Mouse (Mus musculus): ENCODE results near the gene Pram1.
A peak's percentile ranks its signal among the peaks of the same experiment; 100 is the strongest.
"Not testable (repeated sequence)": the region's sequence is repeated elsewhere in the genome, so short reads cannot be mapped to it uniquely, and the experiment has no call there.

Gene Pram1

DNA sequence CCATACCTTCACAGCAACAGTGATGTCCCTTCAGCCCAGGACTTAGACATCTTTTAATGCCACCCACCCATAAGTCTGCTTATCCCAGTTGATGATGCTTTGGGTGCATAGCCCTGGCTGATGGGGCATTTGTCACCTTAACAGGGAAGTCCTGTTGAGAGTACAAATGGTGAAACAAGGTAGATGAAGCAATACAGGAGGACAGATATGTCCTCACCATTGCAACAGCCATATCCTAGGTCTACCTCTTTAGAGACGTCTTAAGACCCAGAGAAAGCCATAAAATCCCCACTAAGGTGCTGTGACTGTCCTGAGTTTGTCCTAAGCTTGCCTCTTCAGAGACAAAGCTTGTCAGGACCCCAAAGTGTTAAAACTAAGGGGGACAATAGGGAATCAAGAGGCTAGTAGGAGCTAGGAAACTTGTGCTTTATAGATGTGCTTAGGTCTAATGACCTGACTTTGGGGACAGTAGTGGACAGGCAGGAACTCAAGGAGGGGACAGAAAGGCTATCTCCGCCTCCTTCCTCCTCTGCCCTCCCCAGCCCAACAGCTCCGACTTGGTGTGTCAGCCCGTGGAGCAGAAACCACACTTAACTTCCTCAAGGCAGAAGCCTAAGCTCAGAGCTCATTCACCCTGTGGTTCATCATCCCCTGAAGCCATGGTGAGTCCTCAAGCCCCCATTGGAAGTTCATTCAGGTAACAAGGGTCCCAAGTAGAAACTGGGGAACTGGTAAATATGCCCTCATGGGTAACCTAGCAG lies at the start of gene Pram1:
Gene Pram1, plus strand, starts transcription at position 541 of the 761 bp plus-strand sequence.
- DNase-seq (ENCODE audit: low spot score): no peak

- DNase-seq (ENCODE audit: low spot score): no peak
These were observed 40.6 kb upstream of the Pram1 start for GRCm38 (mm10) chr17:33597271-33597670.

GRCm38 (mm10) chr17:33598506-33598905 lies 39.4 kb upstream of the Pram1 start:
- DNase-seq (ENCODE audit: low spot score): no peak

DNA sequence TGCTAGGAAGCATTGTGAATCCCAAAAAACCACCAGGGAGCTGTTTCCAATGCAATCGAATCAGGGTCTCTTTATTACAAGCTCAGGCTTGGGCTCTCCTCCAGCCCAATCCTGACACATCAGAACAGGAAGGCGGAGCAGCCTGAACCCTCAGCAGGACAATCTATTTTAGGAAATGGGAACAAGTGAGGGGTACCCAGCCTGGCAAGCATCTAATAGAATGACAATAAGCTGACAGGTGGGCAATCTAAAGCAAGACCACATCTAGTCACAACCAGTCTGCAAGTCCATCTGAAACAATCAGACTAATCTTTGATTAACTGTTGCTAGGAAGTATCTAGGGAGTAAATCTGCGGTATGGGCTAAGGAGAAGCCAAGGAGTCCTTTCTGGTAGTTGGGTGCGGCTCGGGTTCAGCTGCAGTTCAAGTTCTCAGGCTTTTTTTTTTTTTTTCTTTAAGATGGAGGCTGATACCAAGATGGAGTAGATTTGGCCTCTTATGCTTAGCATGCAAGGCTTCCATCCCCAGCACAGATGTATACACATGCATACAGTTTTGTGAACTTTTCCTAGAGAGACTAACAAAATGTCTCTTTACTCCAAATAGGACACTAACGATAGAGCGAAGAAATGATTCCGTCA lies 37.9 kb upstream of the Pram1 start:
- no peak for DNase-seq (ENCODE audit: low spot score)

DNA sequence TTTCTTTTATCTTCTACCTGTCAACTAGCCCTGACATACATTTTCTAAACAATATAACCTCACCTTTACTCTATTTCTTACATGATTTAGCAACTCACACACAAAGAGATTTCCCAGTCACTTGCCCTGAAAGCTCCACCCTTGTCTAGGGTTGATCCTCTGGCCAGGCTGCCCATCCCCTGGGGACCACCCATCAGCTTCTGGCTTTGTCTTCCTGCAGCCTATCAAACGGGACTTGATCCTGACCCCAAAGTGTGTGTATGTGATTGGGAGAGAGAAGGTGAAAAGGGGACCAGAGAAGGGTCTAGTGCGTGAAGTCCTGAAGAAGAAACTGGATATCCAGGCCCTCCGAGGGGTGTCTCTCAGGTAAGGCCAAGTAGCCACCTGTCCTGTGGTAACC lies 37.0 kb upstream of the Pram1 start:
- no peak for DNase-seq (ENCODE audit: low spot score)

DNA sequence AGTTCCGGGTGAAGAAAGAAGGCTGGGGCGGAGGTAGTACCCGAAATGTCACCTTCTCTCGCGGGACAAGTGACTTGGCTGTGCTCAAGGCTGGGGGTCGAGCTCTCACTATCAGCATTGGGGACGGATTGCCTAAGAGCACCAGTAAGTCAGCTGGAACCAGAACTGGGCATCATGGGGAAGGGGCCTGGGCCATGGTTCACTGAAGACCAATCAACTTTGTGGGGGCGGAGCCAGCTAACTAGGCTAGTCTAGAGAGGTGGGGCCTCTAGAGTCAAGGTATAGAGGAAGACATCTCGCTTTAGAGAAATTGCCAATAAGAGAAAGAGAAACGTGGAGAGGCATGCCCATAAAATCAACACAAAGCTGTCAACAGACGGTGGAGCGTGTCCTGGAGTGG lies 35.9 kb upstream of the Pram1 start:
- no peak for DNase-seq (ENCODE audit: low spot score)

DNA sequence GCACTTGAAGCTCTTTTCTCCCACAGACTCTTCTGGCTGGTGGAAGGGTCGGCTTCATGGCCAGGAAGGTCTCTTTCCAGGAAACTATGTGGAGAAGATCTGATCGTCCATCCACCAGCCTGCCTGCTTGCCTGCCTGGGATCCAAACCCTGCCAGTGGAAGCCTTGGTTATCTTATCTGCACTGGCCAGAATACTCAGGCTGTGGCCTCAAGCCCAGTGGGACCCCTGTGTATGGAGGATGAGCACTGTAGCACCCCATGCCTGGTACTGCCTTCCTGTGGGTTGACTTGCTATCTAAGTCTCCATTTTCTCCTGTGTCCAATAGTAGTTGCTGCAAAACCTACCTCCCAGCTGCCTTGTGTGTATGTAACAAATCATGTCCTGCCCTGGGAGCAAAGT lies 30.6 kb upstream of the Pram1 start:
- no peak for DNase-seq (ENCODE audit: low spot score)

DNA sequence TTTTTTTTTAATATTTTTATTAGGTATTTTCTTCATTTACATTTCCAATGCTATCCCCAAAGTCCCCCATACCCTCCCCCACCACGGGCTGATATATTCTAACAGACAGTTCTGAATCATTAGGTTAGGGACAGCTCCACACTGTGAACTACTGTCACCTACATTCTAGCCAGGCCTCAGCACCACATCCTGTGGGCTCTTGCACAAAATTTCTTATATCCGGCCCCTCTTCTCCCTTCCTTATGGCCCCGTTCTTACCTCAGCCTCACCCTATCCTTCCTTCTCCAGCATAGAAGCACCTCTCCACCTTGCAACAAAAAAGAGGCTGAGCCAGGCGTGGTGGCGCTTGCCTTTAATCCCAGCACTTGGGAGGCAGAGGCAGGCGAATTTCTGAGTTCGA lies 27.3 kb upstream of the Pram1 start:
- no peak for DNase-seq (ENCODE audit: low spot score)

DNA sequence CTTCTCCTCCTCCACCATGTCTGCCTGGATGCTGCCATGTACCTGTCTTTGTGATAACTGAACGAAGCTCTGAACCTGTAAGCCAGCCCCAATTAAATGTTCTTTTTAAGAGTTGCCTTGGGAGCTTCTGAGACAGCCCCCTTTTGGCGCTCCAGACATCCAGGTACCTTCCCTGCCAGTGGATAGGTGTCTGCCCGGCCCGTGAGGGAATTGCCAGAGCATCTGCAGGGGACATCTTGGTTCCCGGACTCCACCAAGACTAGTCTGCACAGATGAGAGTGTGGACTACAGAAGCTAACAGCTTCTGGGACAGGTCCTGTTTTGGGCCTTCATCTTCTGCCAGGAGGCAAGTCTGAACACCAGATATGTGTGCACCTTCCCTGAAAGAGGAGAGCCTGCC lies 24.1 kb upstream of the Pram1 start:
- not testable (repeated sequence) for DNase-seq (ENCODE audit: low spot score)

DNA sequence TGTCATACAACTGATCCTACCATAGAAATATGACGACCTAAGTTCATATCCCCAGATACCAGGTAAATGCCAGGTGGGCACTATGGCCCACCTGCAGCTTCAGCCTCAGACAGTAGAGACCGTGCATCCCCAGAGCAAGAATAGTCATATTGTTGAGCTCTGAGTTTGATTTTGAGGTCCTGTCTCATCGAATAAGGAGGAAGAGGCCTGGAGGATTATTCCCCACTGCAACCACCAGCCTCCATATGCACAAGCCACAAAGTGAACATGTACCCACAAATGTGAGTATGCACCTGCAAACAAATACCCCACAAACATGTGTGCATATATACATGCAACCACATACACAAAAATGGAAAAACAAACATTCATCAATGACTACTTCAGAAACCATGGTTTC lies 10.6 kb upstream of the Pram1 start:
- no peak for DNase-seq (ENCODE audit: low spot score)

DNA sequence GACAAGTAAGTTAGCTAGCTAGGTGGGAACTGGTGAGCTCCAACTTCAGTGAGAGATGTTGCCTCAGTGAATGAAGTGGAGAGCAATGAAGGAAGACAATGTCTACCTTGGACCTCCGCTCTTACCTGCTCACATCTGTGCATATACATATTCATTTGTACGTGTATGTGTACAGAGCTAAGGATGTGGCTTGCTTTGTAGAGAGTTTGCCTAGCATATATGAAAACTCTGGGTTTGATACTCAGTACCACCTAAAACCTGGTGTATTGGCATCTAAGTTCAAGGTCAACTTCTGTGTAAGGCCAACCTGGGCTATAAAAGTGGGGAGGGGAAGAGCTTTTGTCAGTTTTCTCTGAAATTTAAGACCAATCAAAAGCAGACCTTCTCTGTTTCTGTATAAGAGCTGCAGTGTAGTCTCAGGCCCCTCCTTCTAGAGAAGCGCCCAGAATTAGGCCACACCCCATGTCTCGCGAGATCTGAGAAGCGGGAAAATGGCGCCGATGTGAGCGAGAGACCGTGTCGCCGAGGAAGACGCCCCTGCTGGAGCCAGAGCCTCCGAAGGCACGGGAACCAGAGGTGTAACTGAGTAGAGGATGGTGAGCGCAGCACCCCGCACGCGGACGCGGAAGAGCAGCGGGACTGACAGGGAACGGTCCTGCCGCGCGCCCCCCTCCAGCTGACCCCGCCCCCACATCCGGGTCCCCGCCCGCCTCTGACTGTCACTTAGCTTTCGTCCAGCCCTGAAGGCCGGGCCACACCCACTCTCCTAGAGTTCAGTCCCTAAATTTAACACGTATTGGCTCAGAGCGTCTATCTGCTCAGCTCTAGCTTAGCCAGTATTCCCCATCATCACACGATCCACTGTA lies 9.0 kb upstream of the Pram1 start, which contains the start of gene Zfp414:
Gene Zfp414, plus strand, starts transcription at position 470 of the 866 bp plus-strand sequence.
- DNase-seq (ENCODE audit: low spot score): peak; percentile 92

GRCm38 (mm10) chr17:33629487-33630125 lies 8.2 kb upstream of the Pram1 start:
- no peak for DNase-seq (ENCODE audit: low spot score)

- DNase-seq (ENCODE audit: low spot score): no peak
These were observed 7.5 kb upstream of the Pram1 start for GRCm38 (mm10) chr17:33630171-33630895.

GRCm38 (mm10) chr17:33631236-33631635 lies 6.6 kb upstream of the Pram1 start:
- no peak for DNase-seq (ENCODE audit: low spot score)

DNA sequence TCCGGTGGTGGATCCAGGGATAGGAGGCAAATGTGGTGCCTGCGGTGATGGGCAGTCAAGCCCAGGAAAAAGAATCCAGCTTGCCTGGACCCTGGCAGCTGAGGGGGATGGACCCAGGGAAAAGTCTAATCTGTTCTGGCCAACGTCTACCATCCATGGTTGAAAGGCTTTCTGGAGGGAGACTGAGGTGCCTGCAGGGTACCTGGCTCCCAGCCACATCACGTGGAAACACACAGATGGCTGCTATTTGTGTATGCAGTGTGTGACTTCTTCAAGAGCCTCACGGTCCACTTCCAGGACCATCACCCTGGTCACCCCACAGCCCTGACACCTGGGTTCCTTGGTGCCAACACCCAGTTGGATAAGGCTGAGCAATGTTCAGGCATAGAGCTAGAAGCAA lies 6.1 kb upstream of the Pram1 start:
- DNase-seq (ENCODE audit: low spot score): no peak

DNA sequence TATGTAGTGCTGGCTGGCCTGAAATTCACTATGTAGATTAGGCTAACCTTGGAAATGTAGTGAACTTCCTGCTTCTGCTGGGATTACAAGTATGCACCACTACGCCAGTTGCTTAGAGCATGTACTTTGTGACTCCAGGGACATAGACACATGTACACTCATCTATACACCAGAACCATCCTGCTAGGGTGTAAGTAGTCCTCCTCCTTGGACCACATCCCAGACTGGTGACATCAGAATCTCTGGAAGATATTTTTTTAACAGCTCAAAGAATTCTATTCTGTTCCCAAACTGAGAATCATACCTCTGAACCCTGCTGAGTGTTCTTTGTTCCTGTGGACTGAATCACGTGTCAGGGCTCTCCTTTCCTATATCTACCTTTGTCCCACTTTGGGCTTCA lies 818 bp upstream of the Pram1 start:
- DNase-seq (ENCODE audit: low spot score): no peak

GRCm38 (mm10) chr17:33639743-33640142 lies 1.9 kb downstream of the Pram1 start:
- DNase-seq (ENCODE audit: low spot score): no peak

- no peak for DNase-seq (ENCODE audit: low spot score)
These were observed 6.2 kb downstream of the Pram1 start for GRCm38 (mm10) chr17:33644068-33644467.

DNA sequence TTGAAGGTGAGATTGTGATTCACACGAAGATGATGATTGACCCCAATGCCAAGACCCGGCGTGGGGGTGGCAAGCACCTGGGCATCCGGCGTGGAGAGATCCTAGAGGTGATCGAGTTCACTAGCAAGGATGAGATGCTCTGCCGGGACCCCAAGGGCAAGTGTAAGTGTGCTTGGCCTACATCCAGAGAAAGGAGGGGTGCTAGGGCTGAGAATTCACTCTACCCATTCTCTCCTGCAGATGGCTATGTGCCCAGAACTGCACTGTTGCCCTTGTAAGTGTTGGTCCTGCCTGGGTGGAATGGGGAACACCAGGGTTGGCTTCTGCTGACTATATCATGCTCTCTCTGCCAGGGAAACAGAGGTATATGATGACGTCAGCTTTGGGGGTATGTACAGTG lies 7.2 kb downstream of the Pram1 start:
- DNase-seq (ENCODE audit: low spot score): no peak

GRCm38 (mm10) chr17:33649781-33650475 lies 12.1 kb downstream of the Pram1 start:
- no peak for DNase-seq (ENCODE audit: low spot score)

DNA sequence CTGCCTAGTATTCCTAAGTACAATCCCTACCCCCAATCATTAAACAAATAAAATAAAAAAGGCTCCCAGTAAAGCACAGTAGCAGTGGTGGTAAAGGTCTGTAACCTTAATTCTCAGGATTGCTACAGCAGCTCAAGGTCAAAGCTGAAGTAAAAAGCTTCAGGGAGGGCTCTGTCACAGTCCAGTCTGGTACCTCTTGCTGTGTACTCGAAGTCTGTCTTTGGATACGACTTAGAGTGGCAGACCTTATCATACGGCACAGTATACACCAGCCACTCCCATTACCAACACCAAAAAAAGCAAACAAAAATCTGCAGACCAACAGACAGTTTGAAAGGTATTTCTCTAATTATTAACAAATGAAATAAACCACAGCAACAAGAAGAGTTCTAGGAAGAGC lies 29.0 kb downstream of the Pram1 start:
- DNase-seq (ENCODE audit: low spot score): no peak

All from urinary bladder, postnatal 25 days (tissue).